Mouse (Mus musculus): Measurements from ENCODE around the gene Rsrc2. TPM values are rescaled to one million over a fixed set of nuclear protein-coding genes. Genes with fewer than 3 reads are reported as not detected.

Rsrc2 gene
- total and polyA plus RNA-seq, 3 experiments, result 56.9 to 82.9 TPM; not detected in 1

DNA sequence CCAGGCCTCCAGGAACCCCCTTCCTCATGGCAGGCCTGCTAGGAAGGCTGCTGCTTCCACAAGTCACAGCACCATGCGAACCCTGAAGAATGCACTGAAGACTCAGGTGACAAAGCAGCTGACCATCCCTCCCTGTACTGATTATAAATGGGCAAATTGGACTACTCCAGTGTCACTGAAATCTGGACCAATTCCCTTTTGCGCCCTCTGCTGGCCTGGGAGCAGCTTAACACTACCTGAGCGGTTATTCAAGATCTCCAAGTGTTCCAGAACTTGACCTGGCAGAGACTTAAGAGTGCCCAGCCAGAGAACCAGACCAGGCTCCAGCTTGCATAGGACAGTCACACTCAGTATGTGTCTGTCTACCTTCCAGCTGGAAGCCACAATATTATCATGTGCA lies 50.0 kb downstream of the Rsrc2 start:
- Histone ChIP-seq H3K79me2 (ENCODE audit: control insufficient read depth, insufficient read depth, low read length, poor library complexity) (no peaks in the 10 kb centered on the region), H3K4me3 (ENCODE audit: control insufficient read depth in 1 of 2, insufficient read depth in 1 of 2, low read depth in 2 of 2, low read length in 2 of 2) (no peak overlapping the region), H3K4me1 (ENCODE audit: control insufficient read depth in 1 of 2, insufficient read depth in 2 of 2, low read length in 2 of 2) (no peaks in the 10 kb centered on the region), H3K36me3 (ENCODE audit: control insufficient read depth in 1 of 2, insufficient read depth in 2 of 2, low read length in 2 of 2) (peaks cover 0 to 30% of the 10 kb centered on the region in 2 experiments; a peak in 2 of 4 replicates), H3K9me3 (replicated peaks; ENCODE audit: insufficient read depth, low read length) (no peaks in the 10 kb centered on the region), H3K9ac (ENCODE audit: control insufficient read depth, low read depth, low read length, poor library complexity, severe bottlenecking) (no peak overlapping the region), H3K27ac (ENCODE audit: control insufficient read depth, low read depth, low read length) (no peak overlapping the region), H3K27me3 (ENCODE audit: control insufficient read depth in 1 of 2, insufficient read depth in 2 of 2, low read length in 2 of 2) (no peaks in the 10 kb centered on the region)
- peak; percentile 77 to 92 (median 84) for TF ChIP-seq CTCF (IDR thresholded peaks at IDR 0.05 in 2 of 3, conservative IDR thresholded peaks at IDR 0.05 in 1 of 3; ENCODE audit: control insufficient read depth in 1 of 3, insufficient read depth in 1 of 3, low read depth in 2 of 3, low read length in 3 of 3, poor library complexity in 1 of 3, severe bottlenecking in 1 of 3)
- peak; percentile 70 for TF ChIP-seq SMC3 (IDR thresholded peaks at IDR 0.05; ENCODE audit: low read depth, low read length)
- TF ChIP-seq GATA1 (IDR thresholded peaks at IDR 0.05; ENCODE audit: low read depth, low read length), result 0 out of 2 replicates have a peak, but pooled peaks have one; percentile 6
- TF ChIP-seq RAD21 (IDR thresholded peaks at IDR 0.05; ENCODE audit: low read depth, low read length), result peak; percentile 37
- no peak for TF ChIP-seq MXI1 (IDR thresholded peaks at IDR 0.05; ENCODE audit: low read depth, low read length)
- no peak for TF ChIP-seq NELFE (IDR thresholded peaks at IDR 0.05; ENCODE audit: low read depth, low read length)
- no peak for TF ChIP-seq MAZ (IDR thresholded peaks at IDR 0.05; ENCODE audit: low read depth, low read length)
- peak; percentile 77 for DNase-seq (ENCODE audit: low read depth, low spot score)

DNA sequence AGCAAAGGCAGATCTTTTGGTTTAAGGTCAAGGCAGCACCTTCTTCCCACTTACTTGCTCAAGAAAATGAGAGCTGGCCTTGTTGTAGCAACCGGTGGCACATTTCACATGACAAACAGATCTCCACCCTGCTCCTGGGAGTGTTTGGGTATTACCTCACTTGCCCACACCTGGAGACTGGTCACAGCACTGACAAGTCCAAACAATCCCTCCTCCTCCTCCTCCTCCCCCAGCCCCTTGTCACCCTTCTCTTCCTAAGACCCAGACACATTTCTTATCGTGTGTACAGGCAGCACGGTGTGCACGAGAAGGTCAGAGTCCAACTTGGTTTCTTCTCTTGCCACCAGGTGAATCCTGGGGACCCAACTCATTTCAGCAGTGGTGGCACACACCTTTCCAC lies 52.3 kb downstream of the Rsrc2 start:
- Histone ChIP-seq H3K79me2 (ENCODE audit: control insufficient read depth, insufficient read depth, low read length, poor library complexity) (no peaks in the 10 kb centered on the region), H3K27ac (ENCODE audit: control insufficient read depth, low read depth, low read length) (no peak overlapping the region), H3K4me3 (ENCODE audit: control insufficient read depth in 1 of 2, insufficient read depth in 1 of 2, low read depth in 2 of 2, low read length in 2 of 2) (no peak overlapping the region), H3K9me3 (replicated peaks; ENCODE audit: insufficient read depth, low read length) (no peaks in the 10 kb centered on the region), H3K9ac (ENCODE audit: control insufficient read depth, low read depth, low read length, poor library complexity, severe bottlenecking) (no peak overlapping the region), H3K4me1 (ENCODE audit: control insufficient read depth in 1 of 2, insufficient read depth in 2 of 2, low read length in 2 of 2) (no peaks in the 10 kb centered on the region), H3K27me3 (ENCODE audit: control insufficient read depth in 1 of 2, insufficient read depth in 2 of 2, low read length in 2 of 2) (no peaks in the 10 kb centered on the region), H3K36me3 (ENCODE audit: control insufficient read depth in 1 of 2, insufficient read depth in 2 of 2, low read length in 2 of 2) (peaks cover 0 to 16% of the 10 kb centered on the region in 2 experiments; a peak in 2 of 4 replicates)
- no peak for DNase-seq (ENCODE audit: low read depth, low spot score)
- TF ChIP-seq MEF2A (IDR thresholded peaks at IDR 0.05; ENCODE audit: extremely low read depth, insufficient replicate concordance, low read depth, low read length, poor library complexity, severe bottlenecking) (no peak), POLR2A (IDR thresholded peaks at IDR 0.05; ENCODE audit: control insufficient read depth in 1 of 2, insufficient read depth in 1 of 2, low read depth in 1 of 2, low read length in 2 of 2, poor library complexity in 1 of 2) (no peak), GATA1 (IDR thresholded peaks at IDR 0.05; ENCODE audit: low read depth, low read length) (no peak), CHD2 (IDR thresholded peaks at IDR 0.05; ENCODE audit: low read length) (no peak)

DNA sequence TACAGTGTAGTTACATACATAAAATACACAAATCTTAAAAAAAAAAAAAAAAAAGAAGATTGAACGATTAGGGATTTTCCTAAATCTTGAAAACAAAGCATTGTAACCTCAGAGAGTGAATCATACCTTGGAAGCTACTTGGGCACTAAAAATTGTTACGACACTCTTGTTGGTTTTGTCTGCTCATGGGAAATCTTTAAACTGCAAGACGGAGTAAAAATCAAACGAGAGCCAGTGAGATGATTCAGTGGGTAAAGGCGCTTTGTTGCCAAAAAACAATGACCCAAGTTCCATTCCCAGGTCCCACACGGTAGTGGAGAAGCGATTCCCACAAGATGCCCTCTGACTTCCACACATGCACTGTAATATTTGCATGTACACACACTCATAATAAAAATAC lies 53.0 kb downstream of the Rsrc2 start:
- no peak for DNase-seq (ENCODE audit: low read depth, low spot score)
- H3K27ac ChIP-seq (ENCODE audit: control insufficient read depth, low read depth, low read length), result no peak overlapping the region
- TF ChIP-seq USF1 (IDR thresholded peaks at IDR 0.05; ENCODE audit: low read depth, low read length), result no peak
- no peak for TF ChIP-seq CHD1 (IDR thresholded peaks at IDR 0.05; ENCODE audit: low read depth, low read length)
- no peak for TF ChIP-seq CHD2 (IDR thresholded peaks at IDR 0.05; ENCODE audit: low read length)
- no peak for TF ChIP-seq POLR2A (IDR thresholded peaks at IDR 0.05; ENCODE audit: control insufficient read depth in 1 of 2, insufficient read depth in 1 of 2, low read depth in 1 of 2, low read length in 2 of 2, poor library complexity in 1 of 2)
- TF ChIP-seq UBTF (IDR thresholded peaks at IDR 0.05; ENCODE audit: borderline replicate concordance, insufficient read depth, low read depth, low read length), result no peak
- TF ChIP-seq EP300 (IDR thresholded peaks at IDR 0.05; ENCODE audit: low read depth in 1 of 2, low read length in 2 of 2), result no peak
- TF ChIP-seq TBP (IDR thresholded peaks at IDR 0.05; ENCODE audit: low read depth, low read length), result no peak
- no peak for TF ChIP-seq USF2 (IDR thresholded peaks at IDR 0.05; ENCODE audit: borderline replicate concordance in 1 of 2, insufficient read depth in 1 of 2, low read depth in 1 of 2, low read length in 2 of 2)
- TF ChIP-seq ETS1 (IDR thresholded peaks at IDR 0.05; ENCODE audit: low read depth, low read length), result no peak
- H3K27me3 ChIP-seq (ENCODE audit: control insufficient read depth in 1 of 2, insufficient read depth in 2 of 2, low read length in 2 of 2), result no peaks in the 10 kb centered on the region
- H3K4me1 ChIP-seq (ENCODE audit: control insufficient read depth in 1 of 2, insufficient read depth in 2 of 2, low read length in 2 of 2), result no peaks in the 10 kb centered on the region
- H3K9ac ChIP-seq (ENCODE audit: control insufficient read depth, low read depth, low read length, poor library complexity, severe bottlenecking), result no peak overlapping the region
- H3K9me3 ChIP-seq (replicated peaks; ENCODE audit: insufficient read depth, low read length), result no peaks in the 10 kb centered on the region
- peaks cover 0 to 14% of the 10 kb centered on the region in 2 experiments; a peak in 2 of 4 replicates for H3K36me3 ChIP-seq (ENCODE audit: control insufficient read depth in 1 of 2, insufficient read depth in 2 of 2, low read length in 2 of 2)
- H3K79me2 ChIP-seq (ENCODE audit: control insufficient read depth, insufficient read depth, low read length, poor library complexity), result no peaks in the 10 kb centered on the region
- H3K4me3 ChIP-seq (ENCODE audit: control insufficient read depth in 1 of 2, insufficient read depth in 1 of 2, low read depth in 2 of 2, low read length in 2 of 2), result no peak overlapping the region
